Mouse (Mus musculus) midbrain, embryonic 12.5 days (tissue): ENCODE measurements at regions not wholly inside any gene's neighbourhood (a gene's known extent, or its start where the extent isn't known, plus 50 kb on each side); places are given as distances from the start of the nearest gene placed in this dataset.

Source experiments
- ATAC-seq: fragments of 200-750 bp; cut with Nextera tagmentation; 2 replicates; pipeline ENCODE4 v1.8.0; 2017; ENCODE audit warnings: low read depth, moderate TSS enrichment, moderate library complexity; ENCODE audit not compliant: low FRiP score
- H3K27ac ChIP-seq: fragments of 300-500 bp; sonication (generic); replicated peaks from 2 replicates; pipeline ENCODE4 v1.5.1; 2016; ENCODE audit warnings: mild to moderate bottlenecking
- H3K27me3 ChIP-seq: fragments of 300-500 bp; sonication (generic); 2 replicates; pipeline ENCODE4 v1.6.1; 2016; ENCODE audit warnings: mild to moderate bottlenecking
- H3K36me3 ChIP-seq: fragments of 300-500 bp; sonication (generic); 2 replicates; pipeline ENCODE4 v1.6.1; 2016
- H3K4me1 ChIP-seq: fragments of 300-500 bp; sonication (generic); 2 replicates; pipeline ENCODE4 v1.6.1; 2016
- H3K4me2 ChIP-seq: fragments of 300-500 bp; sonication (generic); replicated peaks from 2 replicates; pipeline ENCODE4 v1.6.1; 2016; ENCODE audit warnings: mild to moderate bottlenecking, moderate library complexity
- H3K4me3 ChIP-seq: fragments of 300-500 bp; sonication (generic); 2 replicates; pipeline ENCODE4 v1.5.1; 2016; ENCODE audit warnings: mild to moderate bottlenecking
- H3K9ac ChIP-seq: fragments of 300-500 bp; sonication (generic); replicated peaks from 2 replicates; pipeline ENCODE4 v1.6.1; 2016; ENCODE audit warnings: mild to moderate bottlenecking, moderate library complexity
- H3K9me3 ChIP-seq: fragments of 300-500 bp; sonication (generic); 2 replicates; pipeline ENCODE4 v1.6.1; 2016; ENCODE audit warnings: mild to moderate bottlenecking
- WGBS: fragments of 180-500 bp; shearing (Covaris S2); methylation state at CpG from one replicate; pipeline ENCODE4 v1.1.7; 2016; 5-methylcytosine and 5-hydroxymethylcytosine counted together

GRCm38 (mm10) chrX:147616374-147616773 is 62.5 kb upstream of the Lrch2 start:
- no peaks in the 10 kb centered on the region for H3K27me3 ChIP-seq
- no peaks in the 10 kb centered on the region for H3K36me3 ChIP-seq
- H3K9ac ChIP-seq: no peak overlapping the region
- no peak overlapping the region for H3K4me3 ChIP-seq
- 53% methylated on average over 2 of the region's 2 CpGs for WGBS
- H3K4me1 ChIP-seq: no peaks in the 10 kb centered on the region
- H3K4me2 ChIP-seq: no peak overlapping the region
- no peak for ATAC-seq
- H3K9me3 ChIP-seq: no peaks in the 10 kb centered on the region
- H3K27ac ChIP-seq: no peak overlapping the region

GRCm38 (mm10) chrX:147608660-147609059 is 54.8 kb upstream of the Lrch2 start:
- no peak overlapping the region for H3K4me3 ChIP-seq
- WGBS: 21% methylated on average over 3 of the region's 3 CpGs
- ATAC-seq: peak; percentile 71

More at GRCm38 (mm10) chrX:147608660-147609059, 54.8 kb upstream of the Lrch2 start:
- Histone ChIP-seq H3K4me1 (no peaks in the 10 kb centered on the region), H3K27me3 (no peaks in the 10 kb centered on the region), H3K9ac (no peak overlapping the region), H3K36me3 (no peaks in the 10 kb centered on the region), H3K27ac (no peak overlapping the region), H3K9me3 (no peaks in the 10 kb centered on the region), H3K4me2 (no peak overlapping the region)
